Comparison of ENCODE assay signal across 23 mouse cellular contexts in the genomic region with DNA sequence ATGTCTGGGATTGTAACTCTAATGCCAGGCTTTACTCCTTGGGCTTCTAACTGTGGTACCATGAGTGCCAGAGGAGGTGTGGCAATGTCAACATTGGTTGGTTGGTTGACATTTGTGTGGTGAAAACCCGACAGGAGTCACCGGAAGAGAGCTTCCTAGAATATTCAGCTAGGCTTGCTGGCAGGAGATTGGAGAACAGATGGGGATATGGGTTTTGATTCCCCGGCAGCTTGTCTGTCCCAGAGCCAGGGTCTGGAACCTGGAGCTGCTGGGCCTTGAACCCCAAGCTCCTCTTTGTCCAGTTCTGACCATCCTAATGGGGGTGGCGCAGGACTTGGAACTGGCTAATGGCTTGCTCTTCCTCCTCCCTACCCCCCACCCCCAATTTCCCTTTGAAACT.
DNase-seq lines count a peak whose midpoint lies in the region; ATAC-seq and TF ChIP-seq lines count a peak whose summit lies in the region.
"Had no signal": no experiment of that assay in that cellular context is flagged by ENCODE, and none has a peak within 500 bp of the region (broad histone marks: within the 10 kb centered on the region; RNA-seq: fewer than 3 reads in every experiment).

No protein-coding gene starts in this region.

- 0 out of 2 replicates have a peak overlapping the region, but pooled peaks have one; percentile 32 for H3K27ac ChIP-seq in forebrain, embryonic 10.5 days
- H3K27ac ChIP-seq in forebrain, embryonic 14.5 days (ENCODE audit: low read depth, low read length) = no peak overlapping the region
- H3K27ac ChIP-seq in midbrain, embryonic 10.5 days (replicated peaks) = 0 out of 2 replicates have a peak overlapping the region, but pooled peaks have one; percentile 23
- no peak overlapping the region for H3K27ac ChIP-seq in midbrain, embryonic 15.5 days
- peak overlapping the region; percentile 84 for H3K27ac ChIP-seq in liver, embryonic 12.5 days
- H3K27ac ChIP-seq in liver, postnatal 0 days (ENCODE audit: low read depth) = peak overlapping the region; percentile 39
- no peak overlapping the region for H3K27ac ChIP-seq in hindbrain, embryonic 12.5 days
- H3K27ac ChIP-seq: hindbrain, embryonic 10.5 days; kidney, embryonic 15.5 days; midbrain, embryonic 12.5 days had no signal

- peaks cover 42% of the 10 kb centered on the region for H3K4me1 ChIP-seq in forebrain, embryonic 10.5 days
- no peaks in the 10 kb centered on the region for H3K4me1 ChIP-seq in forebrain, embryonic 14.5 days (ENCODE audit: control insufficient read depth, insufficient read depth, low read length)
- peaks cover 8% of the 10 kb centered on the region; the same call in 1 of the 2 replicates for H3K4me1 ChIP-seq in midbrain, embryonic 10.5 days
- H3K4me1 ChIP-seq in midbrain, embryonic 15.5 days = no peaks in the 10 kb centered on the region
- peaks cover 91% of the 10 kb centered on the region for H3K4me1 ChIP-seq in liver, embryonic 12.5 days
- H3K4me1 ChIP-seq in liver, postnatal 0 days (ENCODE audit: insufficient read depth) = peaks cover 19% of the 10 kb centered on the region
- H3K4me1 ChIP-seq in hindbrain, embryonic 12.5 days = no peaks in the 10 kb centered on the region
- H3K4me1 ChIP-seq: midbrain, embryonic 12.5 days had no signal

- H3K4me3 ChIP-seq in forebrain, embryonic 10.5 days = no peak overlapping the region
- H3K4me3 ChIP-seq in forebrain, embryonic 14.5 days (ENCODE audit: low read depth, low read length) = no peak overlapping the region
- H3K4me3 ChIP-seq in midbrain, embryonic 10.5 days = no peak overlapping the region
- no peak overlapping the region for H3K4me3 ChIP-seq in midbrain, embryonic 15.5 days
- H3K4me3 ChIP-seq in liver, embryonic 12.5 days = no peak overlapping the region
- H3K4me3 ChIP-seq in liver, postnatal 0 days (ENCODE audit: low read depth, low read length) = no peak overlapping the region
- no peak overlapping the region for H3K4me3 ChIP-seq in hindbrain, embryonic 12.5 days
- H3K4me3 ChIP-seq: hindbrain, embryonic 10.5 days; kidney, embryonic 15.5 days; midbrain, embryonic 12.5 days had no signal

- 93% methylated on average over 4 of the region's 4 CpGs for WGBS in forebrain, embryonic 10.5 days
- 84% methylated on average over 4 of the region's 4 CpGs for WGBS in forebrain, embryonic 14.5 days
- 91% methylated on average over 4 of the region's 4 CpGs for WGBS in midbrain, embryonic 10.5 days
- 94% methylated on average over 4 of the region's 4 CpGs for WGBS in midbrain, embryonic 15.5 days
- WGBS in liver, embryonic 12.5 days (ENCODE audit: insufficient replicate concordance) = 73% methylated on average over 4 of the region's 4 CpGs
- 67% methylated on average over 4 of the region's 4 CpGs for WGBS in liver, postnatal 0 days (ENCODE audit: insufficient replicate concordance)
- WGBS in hindbrain, embryonic 12.5 days = 95% methylated on average over 4 of the region's 4 CpGs

- no peak overlapping the region for H3K9ac ChIP-seq in forebrain, embryonic 14.5 days (ENCODE audit: low read length)
- H3K9ac ChIP-seq in midbrain, embryonic 15.5 days = no peak overlapping the region
- peak overlapping the region; percentile 54 for H3K9ac ChIP-seq in liver, embryonic 12.5 days
- H3K9ac ChIP-seq in liver, postnatal 0 days (replicated peaks) = no peak overlapping the region
- no peak overlapping the region for H3K9ac ChIP-seq in hindbrain, embryonic 12.5 days
- H3K9ac ChIP-seq: kidney, embryonic 15.5 days; midbrain, embryonic 12.5 days had no signal

- TF ChIP-seq EP300 in liver, postnatal 0 days (IDR thresholded peaks at IDR 0.05; ENCODE audit: low read depth) = no peak

- no peak for ATAC-seq in forebrain, embryonic 14.5 days
- no peak for ATAC-seq in midbrain, embryonic 15.5 days (replicated peaks)
- ATAC-seq in liver, embryonic 12.5 days = no peak
- no peak for ATAC-seq in liver, postnatal 0 days
- ATAC-seq in hindbrain, embryonic 12.5 days (ENCODE audit: low FRiP score) = no peak
- ATAC-seq: forebrain, embryonic 16.5 days; hindbrain, embryonic 16.5 days; lung, postnatal 0 days had no signal

- no peaks in the 10 kb centered on the region for H3K27me3 ChIP-seq in forebrain, embryonic 10.5 days (ENCODE audit: poor library complexity, severe bottlenecking)
- H3K27me3 ChIP-seq in forebrain, embryonic 14.5 days (replicated peaks; ENCODE audit: control insufficient read depth, insufficient read depth, low read length) = no peaks in the 10 kb centered on the region
- no peaks in the 10 kb centered on the region for H3K27me3 ChIP-seq in midbrain, embryonic 10.5 days (ENCODE audit: low read depth, poor library complexity, severe bottlenecking)
- H3K27me3 ChIP-seq in midbrain, embryonic 15.5 days (replicated peaks) = no peaks in the 10 kb centered on the region
- no peaks in the 10 kb centered on the region for H3K27me3 ChIP-seq in liver, embryonic 12.5 days (replicated peaks)
- H3K27me3 ChIP-seq in liver, postnatal 0 days (ENCODE audit: insufficient read depth, low read length) = no peaks in the 10 kb centered on the region
- no peaks in the 10 kb centered on the region for H3K27me3 ChIP-seq in hindbrain, embryonic 12.5 days
- H3K27me3 ChIP-seq: kidney, embryonic 15.5 days; midbrain, embryonic 12.5 days had no signal

- no peak for DNase-seq in forebrain, embryonic 10.5 days (ENCODE audit: extremely low spot score, low spot score)
- no peak for DNase-seq in forebrain, embryonic 14.5 days (ENCODE audit: low spot score)
- no peak for DNase-seq in midbrain, embryonic 10.5 days (ENCODE audit: low spot score)
- DNase-seq in liver, postnatal 0 days = no peak
- no peak for DNase-seq in right cerebral cortex, postnatal 10 days (ENCODE audit: low spot score in 2 of 2)
- DNase-seq: adrenal gland, postnatal 14 days; cerebellum, adult 8-10 months; cerebellum, postnatal 36 days; heart, postnatal 14 days; kidney, adult 18-20 months; kidney, postnatal 25 days; layer of hippocampus, postnatal 36 days; lung, adult 18-20 months; right cerebral cortex, postnatal 14 days had no signal

- H3K36me3 ChIP-seq in forebrain, embryonic 10.5 days (replicated peaks) = no peaks in the 10 kb centered on the region
- no peaks in the 10 kb centered on the region for H3K36me3 ChIP-seq in forebrain, embryonic 14.5 days (ENCODE audit: control insufficient read depth, insufficient read depth, low read length)
- H3K36me3 ChIP-seq in midbrain, embryonic 10.5 days = no peaks in the 10 kb centered on the region
- no peaks in the 10 kb centered on the region for H3K36me3 ChIP-seq in midbrain, embryonic 15.5 days (replicated peaks)
- 0 out of 2 replicates have a peak, but pooled peaks cover 3% of the 10 kb centered on the region for H3K36me3 ChIP-seq in liver, embryonic 12.5 days
- H3K36me3 ChIP-seq in liver, postnatal 0 days (replicated peaks; ENCODE audit: insufficient read depth, low read length) = no peaks in the 10 kb centered on the region
- H3K36me3 ChIP-seq in hindbrain, embryonic 12.5 days = no peaks in the 10 kb centered on the region
- H3K36me3 ChIP-seq: hindbrain, embryonic 10.5 days; kidney, embryonic 15.5 days; midbrain, embryonic 12.5 days had no signal

- TF ChIP-seq CTCF in liver, postnatal 0 days (IDR thresholded peaks at IDR 0.05; ENCODE audit: low read depth) = no peak

- no peak overlapping the region for H3K4me2 ChIP-seq in forebrain, embryonic 14.5 days (ENCODE audit: low read length)
- no peak overlapping the region for H3K4me2 ChIP-seq in midbrain, embryonic 15.5 days
- H3K4me2 ChIP-seq in liver, embryonic 12.5 days = peak overlapping the region; percentile 59
- H3K4me2 ChIP-seq in liver, postnatal 0 days (ENCODE audit: low read depth, low read length) = no peak overlapping the region
- H3K4me2 ChIP-seq in hindbrain, embryonic 12.5 days (replicated peaks) = no peak overlapping the region
- H3K4me2 ChIP-seq: kidney, embryonic 15.5 days; midbrain, embryonic 12.5 days had no signal

- no peaks in the 10 kb centered on the region for H3K9me3 ChIP-seq in forebrain, embryonic 10.5 days
- no peaks in the 10 kb centered on the region for H3K9me3 ChIP-seq in forebrain, embryonic 14.5 days (replicated peaks; ENCODE audit: control insufficient read depth, low read length)
- no peaks in the 10 kb centered on the region for H3K9me3 ChIP-seq in midbrain, embryonic 10.5 days (replicated peaks)
- H3K9me3 ChIP-seq in midbrain, embryonic 15.5 days = no peaks in the 10 kb centered on the region
- no peaks in the 10 kb centered on the region for H3K9me3 ChIP-seq in liver, embryonic 12.5 days (replicated peaks)
- no peaks in the 10 kb centered on the region for H3K9me3 ChIP-seq in liver, postnatal 0 days (ENCODE audit: low read length)
- no peaks in the 10 kb centered on the region for H3K9me3 ChIP-seq in hindbrain, embryonic 12.5 days (replicated peaks)
- H3K9me3 ChIP-seq: hindbrain, embryonic 10.5 days; kidney, embryonic 15.5 days; midbrain, embryonic 12.5 days had no signal

Comparison
In these comparisons a context has a peak if more than half of its experiments do, and no peak if none do; other contexts are left out.
1. H3K27ac ChIP-seq: peak in forebrain, embryonic 10.5 days (single experiment), midbrain, embryonic 10.5 days (single experiment), liver, embryonic 12.5 days (single experiment) and liver, postnatal 0 days (single experiment); none in forebrain, embryonic 14.5 days (single experiment), midbrain, embryonic 15.5 days (single experiment) and hindbrain, embryonic 12.5 days (single experiment).